Mouse (Mus musculus): ENCODE results near the gene Ank3. TPM values are rescaled to one million over a fixed set of nuclear protein-coding genes. Genes with fewer than 3 reads are reported as not detected.

Ank3 gene
- polyA plus RNA-seq, 1 experiment from 2014 or later: 30.6 TPM

DNA sequence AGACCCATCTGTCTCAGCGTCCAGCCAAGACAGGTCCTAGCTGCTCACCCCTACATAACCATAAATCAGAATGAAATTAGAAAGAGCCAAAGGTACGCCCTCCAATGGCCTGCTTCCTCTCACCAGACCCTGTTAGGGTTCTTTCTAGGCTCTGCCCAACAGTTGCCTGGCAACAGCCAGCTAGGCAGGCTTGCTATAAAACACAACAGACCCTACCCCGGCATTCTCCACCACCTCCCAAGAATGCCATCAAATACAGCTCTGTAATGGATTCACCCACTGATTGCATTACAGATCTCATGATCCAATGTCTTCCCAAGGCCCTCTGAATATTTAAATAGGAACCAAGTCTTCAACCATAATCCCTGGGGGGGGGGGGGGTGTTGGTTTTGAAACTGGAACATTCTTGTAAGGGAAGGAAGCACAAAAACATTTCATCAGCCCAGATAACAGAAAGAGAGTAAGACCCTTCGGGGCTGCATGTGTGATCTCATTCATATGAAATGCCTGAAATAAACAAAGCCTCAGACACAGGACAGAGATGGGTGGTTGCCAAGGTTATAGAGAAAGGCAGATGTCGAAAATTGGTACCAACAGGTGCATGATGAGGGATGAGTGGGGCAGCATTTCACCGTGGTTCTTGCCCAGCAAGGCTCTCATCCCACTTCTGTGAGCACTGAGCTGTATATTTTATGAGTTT, 415.4 kb downstream of the Ank3 start:
- no peak overlapping the region for H3K4me3 ChIP-seq
- no peaks in the 10 kb centered on the region for H3K9me3 ChIP-seq (replicated peaks)
- no peak overlapping the region for H3K27ac ChIP-seq
- no peak overlapping the region for H3K4me2 ChIP-seq
- H3K9ac ChIP-seq: no peak overlapping the region
- H3K27me3 ChIP-seq: no peaks in the 10 kb centered on the region
- H3K36me3 ChIP-seq: peaks cover 13% of the 10 kb centered on the region; the same call in 1 of the 2 replicates
- no peaks in the 10 kb centered on the region for H3K4me1 ChIP-seq (replicated peaks)
- 74% methylated on average over 6 of the region's 6 CpGs for WGBS
- no peak for ATAC-seq (replicated peaks; ENCODE audit: insufficient number of reproducible peaks, insufficient read depth, low FRiP score, low read depth)

DNA sequence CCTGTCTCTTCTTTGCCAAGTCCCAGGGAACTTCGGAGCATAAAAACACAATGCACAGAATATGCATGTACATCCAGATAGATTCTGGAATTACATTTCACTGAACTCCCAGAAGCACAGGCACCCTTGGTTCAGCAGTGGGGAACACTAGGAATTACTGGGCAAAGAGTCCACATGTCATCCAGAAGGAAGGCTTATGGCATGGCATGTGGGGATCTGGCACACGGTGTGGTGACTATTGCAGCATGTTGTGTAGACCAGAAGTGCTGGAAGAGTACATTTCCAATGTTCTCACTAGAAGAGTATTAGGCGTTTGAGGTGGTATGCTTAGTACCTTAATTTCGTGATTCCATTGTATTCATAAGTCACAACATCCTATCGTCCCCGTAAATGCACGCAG, 422.7 kb downstream of the Ank3 start:
- H3K27me3 ChIP-seq: no peaks in the 10 kb centered on the region
- H3K4me3 ChIP-seq: no peak overlapping the region
- H3K36me3 ChIP-seq: peaks cover 9% of the 10 kb centered on the region; the same call in 1 of the 2 replicates
- no peaks in the 10 kb centered on the region for H3K9me3 ChIP-seq (replicated peaks)
- 89% methylated on average over 7 of the region's 7 CpGs for WGBS
- H3K9ac ChIP-seq: no peak overlapping the region
- H3K27ac ChIP-seq: no peak overlapping the region
- H3K4me2 ChIP-seq: no peak overlapping the region
- ATAC-seq (replicated peaks; ENCODE audit: insufficient number of reproducible peaks, insufficient read depth, low FRiP score, low read depth): no peak
- no peaks in the 10 kb centered on the region; the same call in 1 of the 2 replicates for H3K4me1 ChIP-seq (replicated peaks)

DNA sequence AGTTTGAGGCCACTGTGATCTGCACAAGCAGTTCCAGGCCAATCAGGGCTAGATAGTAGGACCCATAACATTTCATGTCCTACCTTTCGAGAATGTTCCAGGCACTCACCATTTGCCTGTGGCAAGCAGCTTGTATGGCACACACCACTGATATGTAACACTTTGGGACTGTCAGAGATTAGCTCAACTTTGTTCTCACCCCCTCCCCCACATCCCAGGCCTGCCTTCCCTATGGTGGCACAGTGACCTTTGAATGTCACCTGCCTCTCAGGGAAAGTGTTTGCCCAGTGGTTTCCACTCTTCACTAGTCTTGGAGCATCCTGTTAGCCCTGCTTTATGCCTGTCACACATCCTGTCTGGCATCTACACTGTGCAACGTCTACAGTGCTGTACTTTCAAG, 430.2 kb downstream of the Ank3 start:
- H3K4me3 ChIP-seq: no peak overlapping the region
- H3K4me1 ChIP-seq (replicated peaks): peaks cover 21% of the 10 kb centered on the region
- H3K27me3 ChIP-seq: no peaks in the 10 kb centered on the region
- H3K4me2 ChIP-seq: no peak overlapping the region
- H3K9ac ChIP-seq: no peak overlapping the region
- WGBS: 48% methylated on average over 2 of the region's 2 CpGs
- H3K36me3 ChIP-seq: no peaks in the 10 kb centered on the region; the same call in 1 of the 2 replicates
- no peaks in the 10 kb centered on the region for H3K9me3 ChIP-seq (replicated peaks)
- 0 out of 2 replicates have a peak, but pooled peaks have one; percentile 4 for ATAC-seq (replicated peaks; ENCODE audit: insufficient number of reproducible peaks, insufficient read depth, low FRiP score, low read depth)
- peak overlapping the region; percentile 82 for H3K27ac ChIP-seq

DNA sequence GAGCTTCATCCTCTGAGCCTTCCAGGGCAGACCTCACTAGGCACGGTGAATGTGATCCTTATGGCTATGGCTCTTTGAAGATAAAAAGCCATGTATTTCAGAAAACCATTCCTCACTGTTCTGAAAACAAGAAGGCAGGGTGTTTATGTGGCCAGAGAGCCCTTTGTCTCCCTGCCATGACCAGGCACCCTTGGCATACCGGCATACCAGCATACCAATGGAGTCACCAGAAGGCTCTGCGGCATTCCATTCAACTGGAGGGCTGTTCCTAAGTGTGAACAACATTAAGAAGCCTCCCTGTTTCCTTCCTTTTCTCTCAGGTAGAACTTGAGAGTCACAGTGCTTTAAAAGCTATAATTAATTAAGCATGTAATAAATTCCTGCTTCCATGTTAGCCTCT, 430.7 kb downstream of the Ank3 start:
- Histone ChIP-seq H3K27ac (peak overlapping the region; percentile 82), H3K4me3 (no peak overlapping the region), H3K9me3 (replicated peaks) (no peaks in the 10 kb centered on the region), H3K27me3 (no peaks in the 10 kb centered on the region), H3K36me3 (no peaks in the 10 kb centered on the region; the same call in 1 of the 2 replicates), H3K4me2 (no peak overlapping the region), H3K9ac (no peak overlapping the region), H3K4me1 (replicated peaks) (peaks cover 26% of the 10 kb centered on the region)
- no peak for ATAC-seq (replicated peaks; ENCODE audit: insufficient number of reproducible peaks, insufficient read depth, low FRiP score, low read depth)
- WGBS: 46% methylated on average over 3 of the region's 3 CpGs

DNA sequence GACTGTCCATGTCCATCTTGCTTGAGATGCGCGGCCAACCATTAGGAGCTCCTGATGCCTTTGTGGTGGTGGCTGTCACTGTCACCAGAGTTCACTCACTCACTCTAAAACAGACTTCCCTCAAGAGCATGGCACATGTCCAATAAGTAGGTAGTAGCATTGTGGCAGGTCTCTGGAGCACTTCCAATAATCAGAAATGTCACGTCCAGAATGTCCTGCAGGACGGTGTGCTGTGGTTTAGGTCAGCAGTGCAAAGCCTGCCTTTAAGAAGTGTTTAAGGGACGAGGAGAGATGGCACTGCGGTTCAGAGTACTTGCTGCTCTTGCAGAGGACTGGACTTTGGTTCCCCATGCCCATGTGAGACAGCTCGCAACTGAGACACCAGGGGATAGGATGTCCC, 433.0 kb downstream of the Ank3 start:
- Histone ChIP-seq H3K36me3 (no peaks in the 10 kb centered on the region; the same call in 1 of the 2 replicates), H3K4me3 (no peak overlapping the region), H3K9me3 (replicated peaks) (no peaks in the 10 kb centered on the region), H3K9ac (no peak overlapping the region), H3K27ac (peak overlapping the region; percentile 69), H3K4me1 (replicated peaks) (peaks cover 32% of the 10 kb centered on the region), H3K4me2 (no peak overlapping the region), H3K27me3 (no peaks in the 10 kb centered on the region)
- ATAC-seq (replicated peaks; ENCODE audit: insufficient number of reproducible peaks, insufficient read depth, low FRiP score, low read depth): peak; percentile 28; the same call in 1 of the 2 replicates
- WGBS: 52% methylated on average over 7 of the region's 7 CpGs

DNA sequence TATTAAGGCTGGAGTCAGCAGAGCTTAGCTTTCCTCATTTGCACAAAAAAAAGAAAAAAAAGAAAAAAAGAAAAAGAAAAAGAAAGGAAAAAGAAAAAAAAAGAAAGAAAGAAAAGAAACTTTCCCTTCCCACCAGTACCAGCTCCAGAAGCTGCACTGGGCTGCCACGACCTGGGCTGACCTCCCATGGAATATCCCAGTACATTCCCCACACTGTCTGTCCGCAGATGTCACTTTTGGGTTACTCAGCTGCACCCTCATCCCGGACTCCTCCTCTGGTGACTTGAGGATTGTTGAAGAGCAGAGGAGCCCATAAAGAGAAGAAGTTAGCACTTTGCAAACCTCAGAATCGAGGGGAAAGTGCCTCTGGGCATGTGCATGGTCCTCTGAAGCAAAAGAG, 433.7 kb downstream of the Ank3 start:
- WGBS: 77% methylated on average over 4 of the region's 4 CpGs
- Histone ChIP-seq H3K4me3 (no peak overlapping the region), H3K36me3 (no peaks in the 10 kb centered on the region; the same call in 1 of the 2 replicates), H3K27ac (peak overlapping the region; percentile 69; the same call in 1 of the 2 replicates), H3K27me3 (no peaks in the 10 kb centered on the region), H3K4me2 (no peak overlapping the region), H3K9me3 (replicated peaks) (no peaks in the 10 kb centered on the region), H3K9ac (no peak overlapping the region), H3K4me1 (replicated peaks) (peaks cover 32% of the 10 kb centered on the region)
- ATAC-seq (replicated peaks; ENCODE audit: insufficient number of reproducible peaks, insufficient read depth, low FRiP score, low read depth): no peak

DNA sequence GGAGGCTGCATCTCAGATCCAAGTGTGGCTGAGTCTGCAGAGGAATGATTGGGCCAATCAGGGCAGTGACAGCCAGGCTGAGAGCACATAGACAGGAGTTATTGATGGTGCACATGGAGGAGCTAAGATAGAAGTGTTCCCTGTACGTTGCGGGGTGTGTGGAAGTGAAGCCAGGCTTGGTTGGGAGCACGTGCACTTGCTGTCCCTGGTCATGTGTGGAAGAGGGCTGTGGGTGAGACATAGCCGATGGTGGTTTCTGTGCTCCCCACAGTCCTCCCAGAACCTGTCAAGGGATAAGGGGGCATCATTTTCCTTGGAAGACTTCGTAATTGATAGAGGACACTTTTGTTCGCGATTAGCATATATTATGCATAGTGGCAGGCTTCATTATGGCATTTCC, 434.2 kb downstream of the Ank3 start:
- 90% methylated on average over 7 of the region's 7 CpGs for WGBS
- Histone ChIP-seq H3K4me2 (no peak overlapping the region), H3K36me3 (no peaks in the 10 kb centered on the region), H3K9me3 (replicated peaks) (no peaks in the 10 kb centered on the region), H3K27me3 (no peaks in the 10 kb centered on the region), H3K4me1 (replicated peaks) (peaks cover 32% of the 10 kb centered on the region), H3K4me3 (no peak overlapping the region), H3K27ac (no peak overlapping the region), H3K9ac (no peak overlapping the region)
- ATAC-seq (replicated peaks; ENCODE audit: insufficient number of reproducible peaks, insufficient read depth, low FRiP score, low read depth): no peak

DNA sequence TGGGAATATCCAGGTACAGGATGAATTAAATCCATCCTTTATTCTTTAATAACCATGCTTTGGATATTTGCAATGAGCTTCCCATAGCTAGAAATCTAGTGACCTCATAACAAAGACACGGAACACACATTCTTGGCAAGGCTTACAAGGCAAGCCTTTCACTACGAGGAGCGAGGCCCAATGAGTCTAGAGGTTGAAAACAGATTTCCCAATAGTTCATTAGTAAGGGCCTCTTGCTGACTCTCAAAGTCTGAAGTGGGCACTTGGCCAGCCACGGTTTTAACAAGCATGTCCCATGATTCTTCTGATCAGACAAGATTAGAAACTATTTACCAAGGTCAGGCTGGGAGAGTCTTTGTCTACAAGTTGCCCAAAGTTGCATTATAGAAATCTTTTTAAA, 436.1 kb downstream of the Ank3 start:
- H3K4me3 ChIP-seq: no peak overlapping the region
- 30% methylated on average over 4 of the region's 4 CpGs for WGBS
- no peak overlapping the region for H3K4me2 ChIP-seq
- H3K36me3 ChIP-seq: no peaks in the 10 kb centered on the region
- H3K27me3 ChIP-seq: no peaks in the 10 kb centered on the region
- no peaks in the 10 kb centered on the region for H3K9me3 ChIP-seq (replicated peaks)
- ATAC-seq (replicated peaks; ENCODE audit: insufficient number of reproducible peaks, insufficient read depth, low FRiP score, low read depth): no peak
- H3K27ac ChIP-seq: peak overlapping the region; percentile 48
- no peak overlapping the region for H3K9ac ChIP-seq
- H3K4me1 ChIP-seq (replicated peaks): peaks cover 24% of the 10 kb centered on the region

DNA sequence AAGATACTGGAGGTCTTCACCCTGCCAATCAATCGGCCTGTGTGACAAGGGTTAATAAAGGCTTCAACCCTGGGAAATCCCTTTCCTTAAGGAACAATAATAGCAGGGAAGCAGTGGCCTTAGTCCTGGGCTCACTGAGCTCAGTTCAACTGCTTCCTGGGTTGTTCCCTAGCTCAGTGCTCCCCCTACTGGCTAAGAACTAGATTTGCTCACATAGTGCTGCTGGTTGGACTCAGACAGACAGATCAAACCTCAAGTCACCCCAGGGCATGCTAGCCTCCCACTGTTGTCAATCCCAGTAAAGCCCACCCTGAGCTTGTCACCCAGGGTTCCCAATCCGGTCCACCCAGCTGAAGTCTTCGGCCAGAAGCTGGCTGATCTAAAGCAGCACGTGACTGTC, 447.2 kb downstream of the Ank3 start:
- Histone ChIP-seq H3K4me1 (replicated peaks) (peaks cover 10% of the 10 kb centered on the region), H3K9me3 (replicated peaks) (no peaks in the 10 kb centered on the region), H3K9ac (no peak overlapping the region), H3K4me3 (no peak overlapping the region), H3K27me3 (no peaks in the 10 kb centered on the region), H3K36me3 (no peaks in the 10 kb centered on the region; the same call in 1 of the 2 replicates), H3K4me2 (no peak overlapping the region), H3K27ac (no peak overlapping the region)
- WGBS: 39% methylated on average over 4 of the region's 4 CpGs
- no peak for ATAC-seq (replicated peaks; ENCODE audit: insufficient number of reproducible peaks, insufficient read depth, low FRiP score, low read depth)

DNA sequence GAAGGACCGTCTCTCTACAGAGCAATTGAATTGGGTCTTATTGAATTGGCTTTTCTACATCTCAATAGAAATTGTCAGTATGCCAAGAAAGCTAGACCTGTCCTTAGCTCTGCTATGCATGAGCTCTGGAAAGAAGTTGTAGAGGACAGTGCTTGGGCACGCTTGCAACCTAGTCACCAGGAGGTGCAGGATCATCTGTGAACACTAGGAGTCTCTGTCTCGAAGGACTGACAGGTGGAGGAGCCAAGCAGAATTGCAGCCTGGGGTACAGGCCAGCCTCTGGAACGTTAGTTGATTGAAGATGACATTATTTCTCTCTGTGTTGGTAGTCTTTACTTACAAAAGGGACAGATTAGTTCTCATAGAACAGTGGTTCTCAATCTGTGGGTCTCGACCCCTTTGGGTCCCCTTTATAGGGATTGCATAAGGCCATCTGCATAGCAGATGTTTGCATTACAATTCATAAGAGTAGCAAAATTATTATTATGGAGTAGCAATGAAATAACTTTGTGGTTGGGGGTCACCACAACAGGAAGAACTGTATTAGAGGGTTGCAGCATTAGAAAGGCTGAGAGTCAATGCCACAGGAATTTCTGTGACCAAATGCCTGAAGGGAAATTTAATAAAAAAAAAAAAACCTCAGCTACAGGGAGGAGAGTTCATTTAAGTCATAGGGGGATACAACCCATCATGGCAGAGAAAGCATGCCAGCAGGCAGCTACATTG, 454.0 kb downstream of the Ank3 start:
- WGBS: 63% methylated on average over 5 of the region's 5 CpGs
- no peak overlapping the region for H3K4me3 ChIP-seq
- H3K4me1 ChIP-seq (replicated peaks): 0 out of 2 replicates have a peak, but pooled peaks cover 3% of the 10 kb centered on the region
- ATAC-seq (replicated peaks; ENCODE audit: insufficient number of reproducible peaks, insufficient read depth, low FRiP score, low read depth): no peak
- H3K27me3 ChIP-seq: no peaks in the 10 kb centered on the region
- H3K9ac ChIP-seq: no peak overlapping the region
- peaks cover 4% of the 10 kb centered on the region; the same call in 1 of the 2 replicates for H3K36me3 ChIP-seq
- no peak overlapping the region for H3K4me2 ChIP-seq
- no peaks in the 10 kb centered on the region for H3K9me3 ChIP-seq (replicated peaks)
- H3K27ac ChIP-seq: no peak overlapping the region

DNA sequence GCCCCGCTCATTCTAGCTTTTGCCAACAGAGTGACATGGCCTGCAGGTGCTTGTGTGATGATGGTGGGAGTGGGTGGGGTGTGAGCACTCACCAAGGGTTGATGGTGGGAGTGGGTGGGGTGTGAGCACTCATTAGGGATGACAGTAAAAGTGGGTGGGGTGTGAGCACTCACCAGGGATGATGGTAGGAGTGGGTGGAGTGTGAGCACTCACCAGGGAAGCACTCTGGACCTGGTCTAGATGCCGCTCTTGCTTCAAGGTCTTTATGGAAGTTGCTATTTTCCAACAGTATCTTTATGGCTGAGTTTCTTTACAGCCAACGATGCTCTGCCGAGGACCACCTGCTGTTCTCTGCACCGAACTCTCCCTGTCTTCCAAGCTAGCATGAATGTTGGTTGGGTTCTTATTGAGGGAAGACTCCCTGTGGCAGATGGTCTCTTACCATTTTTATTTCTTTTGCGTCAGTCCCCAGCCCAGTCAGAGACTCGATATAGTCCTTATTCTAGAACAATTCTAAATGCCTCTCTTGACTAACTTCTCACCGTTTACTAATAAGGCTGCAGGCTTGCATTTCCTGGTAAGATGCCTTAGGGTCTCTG, 456.1 kb downstream of the Ank3 start:
- Histone ChIP-seq H3K4me1 (replicated peaks) (peaks cover 13% of the 10 kb centered on the region), H3K4me3 (no peak overlapping the region), H3K9ac (no peak overlapping the region), H3K4me2 (no peak overlapping the region), H3K36me3 (peaks cover 4% of the 10 kb centered on the region; the same call in 1 of the 2 replicates), H3K9me3 (replicated peaks) (no peaks in the 10 kb centered on the region), H3K27ac (no peak overlapping the region), H3K27me3 (no peaks in the 10 kb centered on the region)
- 90% methylated on average over 8 of the region's 8 CpGs for WGBS
- no peak for ATAC-seq (replicated peaks; ENCODE audit: insufficient number of reproducible peaks, insufficient read depth, low FRiP score, low read depth)

All from heart, embryonic 15.5 days (tissue).